Mouse (Mus musculus): ENCODE data around the gene Wdr11. TPM values are rescaled to one million over a fixed set of nuclear protein-coding genes. Genes with fewer than 3 reads are reported as not detected.

Gene Wdr11
- polyA plus RNA-seq, 1 experiment from 2014 or later = 47.4 TPM

DNA sequence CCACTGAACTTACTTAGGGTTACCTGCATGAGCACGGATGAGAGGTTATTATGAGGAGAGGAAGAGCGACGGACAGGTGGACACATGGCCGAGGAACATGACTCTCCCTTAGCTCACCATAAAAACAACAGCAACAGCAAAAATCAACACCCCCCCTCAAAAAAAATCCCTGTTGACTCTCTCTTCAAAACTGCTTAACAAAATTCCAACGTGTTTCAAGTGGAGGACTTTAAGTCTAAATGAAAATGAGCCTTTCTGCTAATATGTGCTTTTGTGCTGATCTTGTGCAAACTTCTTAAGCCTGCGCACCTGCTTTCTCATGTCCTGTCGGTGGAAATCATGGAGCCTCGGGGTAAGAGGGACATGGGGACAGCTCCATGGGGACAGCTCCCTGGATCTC, 66.2 kb downstream of the Wdr11 start:
- DNase-seq (ENCODE audit: low spot score) = no peak
- Histone ChIP-seq H3K4me3 (no peak overlapping the region), H3K27me3 (ENCODE audit: low read depth, poor library complexity, severe bottlenecking) (peaks cover 97% of the 10 kb centered on the region), H3K27ac (no peak overlapping the region), H3K9me3 (replicated peaks) (no peaks in the 10 kb centered on the region), H3K36me3 (no peaks in the 10 kb centered on the region), H3K4me1 (peaks cover 50% of the 10 kb centered on the region)
- WGBS = 88% methylated on average over 8 of the region's 8 CpGs

DNA sequence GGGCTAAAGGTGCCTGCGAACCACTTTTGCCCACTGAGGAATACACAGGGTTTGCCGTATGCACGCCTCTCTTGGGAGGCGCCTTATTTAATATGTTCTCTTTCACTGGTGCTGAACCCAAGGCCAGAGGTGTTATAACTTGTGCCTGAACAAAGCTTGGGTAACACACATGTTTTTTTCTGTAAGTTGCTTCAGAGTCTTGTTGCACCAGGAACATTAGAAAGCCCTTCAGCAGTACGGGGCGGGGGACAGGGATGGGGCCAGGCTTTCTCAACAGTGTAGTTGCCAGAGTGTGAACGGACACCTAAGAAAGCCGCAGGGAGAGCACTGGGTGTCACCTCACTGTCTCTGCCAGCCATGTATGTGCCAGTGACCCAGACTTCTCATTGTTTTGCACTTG, 68.1 kb downstream of the Wdr11 start:
- H3K4me1 ChIP-seq = peaks cover 46% of the 10 kb centered on the region
- peaks cover 98% of the 10 kb centered on the region for H3K27me3 ChIP-seq (ENCODE audit: low read depth, poor library complexity, severe bottlenecking)
- DNase-seq (ENCODE audit: low spot score) = no peak
- 80% methylated on average over 8 of the region's 8 CpGs for WGBS
- H3K9me3 ChIP-seq (replicated peaks) = no peaks in the 10 kb centered on the region
- H3K27ac ChIP-seq = no peak overlapping the region
- H3K36me3 ChIP-seq = no peaks in the 10 kb centered on the region
- H3K4me3 ChIP-seq = no peak overlapping the region

DNA sequence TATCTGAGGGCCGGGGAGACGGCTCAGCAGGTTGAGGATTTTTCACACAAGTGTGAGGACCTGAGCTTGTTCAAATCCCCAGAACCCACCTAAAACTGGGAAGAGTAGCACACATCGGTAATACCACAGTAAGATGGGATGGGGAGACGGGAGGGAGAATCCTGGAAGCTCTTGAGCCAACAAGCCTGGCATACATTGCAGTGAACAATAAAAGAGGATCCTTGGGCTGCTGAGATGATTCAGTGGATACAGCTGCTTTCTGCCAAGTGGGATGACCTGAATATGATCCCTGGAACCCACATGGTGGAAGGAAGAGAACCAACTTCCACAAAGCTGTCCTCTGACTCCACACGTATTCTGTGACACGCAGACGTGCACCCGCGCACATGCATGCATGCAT, 68.9 kb downstream of the Wdr11 start:
- H3K9me3 ChIP-seq (replicated peaks) = no peaks in the 10 kb centered on the region
- peaks cover 38% of the 10 kb centered on the region for H3K4me1 ChIP-seq
- H3K4me3 ChIP-seq = no peak overlapping the region
- no peak overlapping the region for H3K27ac ChIP-seq
- peaks cover 100% of the 10 kb centered on the region for H3K27me3 ChIP-seq (ENCODE audit: low read depth, poor library complexity, severe bottlenecking)
- H3K36me3 ChIP-seq = no peaks in the 10 kb centered on the region
- WGBS = 85% methylated on average over 9 of the region's 9 CpGs
- DNase-seq (ENCODE audit: low spot score) = no peak

DNA sequence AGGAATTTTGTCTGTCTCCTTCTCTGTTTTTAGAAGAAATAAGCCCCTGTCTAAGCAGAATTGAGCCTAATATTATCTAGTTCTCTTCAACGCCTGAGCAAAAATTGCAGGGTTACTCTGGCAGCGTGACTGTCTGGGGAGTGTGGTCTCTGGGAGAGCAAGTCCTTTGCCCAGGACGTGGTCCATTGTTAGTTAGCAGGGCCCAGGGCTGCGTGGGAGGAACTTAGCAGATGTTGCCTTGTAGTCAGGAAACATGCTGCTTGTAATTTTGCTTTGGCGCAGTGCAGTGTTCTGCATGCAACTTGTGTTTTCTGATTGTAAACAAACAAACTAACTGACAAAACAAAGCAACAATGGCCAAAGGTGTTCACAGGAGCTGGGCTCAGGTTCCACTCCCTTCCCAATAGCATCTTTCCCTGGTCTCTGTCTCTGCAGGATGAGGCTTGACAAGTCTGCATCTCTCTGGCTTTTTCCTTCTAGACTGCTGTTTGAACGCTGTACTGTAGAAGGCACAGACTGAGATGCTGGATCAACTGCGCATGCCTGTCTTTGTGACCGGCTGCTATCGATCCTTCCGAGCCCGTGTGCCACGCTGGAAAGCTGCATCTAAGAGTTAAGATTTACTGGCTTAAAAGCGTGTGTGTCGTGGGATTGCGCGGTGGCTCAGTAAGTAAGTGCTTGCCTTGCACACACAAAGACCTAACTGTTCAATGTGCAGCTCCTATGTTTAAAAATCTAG, 70.6 kb downstream of the Wdr11 start:
- Histone ChIP-seq H3K36me3 (no peaks in the 10 kb centered on the region), H3K4me3 (no peak overlapping the region), H3K27ac (peak overlapping the region; percentile 50; the same call in 1 of the 2 replicates), H3K4me1 (peaks cover 33% of the 10 kb centered on the region), H3K9me3 (replicated peaks) (no peaks in the 10 kb centered on the region), H3K27me3 (ENCODE audit: low read depth, poor library complexity, severe bottlenecking) (peaks cover 97% of the 10 kb centered on the region)
- WGBS = 79% methylated on average over 16 of the region's 16 CpGs
- DNase-seq (ENCODE audit: low spot score) = no peak

DNA sequence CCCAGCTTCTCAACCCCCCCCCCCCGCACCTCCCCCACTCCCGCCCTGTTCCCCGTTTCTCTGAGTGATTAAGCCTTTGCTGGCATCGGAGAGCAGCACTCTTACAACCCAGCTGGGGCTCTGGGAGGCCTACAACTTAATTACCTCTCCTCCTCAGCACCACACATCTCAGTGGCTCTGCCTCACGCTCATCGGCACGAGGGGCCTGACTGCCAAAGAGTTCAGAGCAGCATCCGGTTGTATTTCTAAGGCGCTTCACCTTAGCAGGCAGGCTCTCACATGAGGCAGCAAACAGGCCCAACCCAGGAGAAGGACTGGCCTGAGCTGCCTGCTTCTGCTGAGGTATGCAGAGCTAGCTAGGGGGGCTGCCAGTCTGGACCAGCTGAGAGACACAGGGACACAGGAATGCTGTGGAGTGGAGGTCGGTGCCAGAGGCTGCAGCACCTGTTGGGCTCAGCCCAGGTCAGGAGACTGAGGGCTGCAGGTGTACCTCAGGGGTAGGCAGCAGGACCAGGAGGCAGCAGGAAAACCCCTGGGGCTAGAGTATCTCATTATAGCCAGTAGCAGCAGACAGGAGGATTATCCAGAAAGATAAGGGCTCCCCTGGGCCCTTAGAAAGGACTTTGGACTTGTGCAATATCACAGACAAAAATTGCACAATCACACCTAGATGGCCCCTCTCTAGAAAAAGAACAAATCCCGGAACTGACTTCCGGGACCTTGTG, 72.3 kb downstream of the Wdr11 start:
- Histone ChIP-seq H3K4me1 (peaks cover 33% of the 10 kb centered on the region), H3K36me3 (no peaks in the 10 kb centered on the region), H3K9me3 (replicated peaks) (no peaks in the 10 kb centered on the region), H3K27ac (peak overlapping the region; percentile 2; the same call in 1 of the 2 replicates), H3K4me3 (no peak overlapping the region), H3K27me3 (ENCODE audit: low read depth, poor library complexity, severe bottlenecking) (peaks cover 87% of the 10 kb centered on the region)
- WGBS = 22% methylated on average over 12 of the region's 12 CpGs
- DNase-seq (ENCODE audit: low spot score) = no peak

DNA sequence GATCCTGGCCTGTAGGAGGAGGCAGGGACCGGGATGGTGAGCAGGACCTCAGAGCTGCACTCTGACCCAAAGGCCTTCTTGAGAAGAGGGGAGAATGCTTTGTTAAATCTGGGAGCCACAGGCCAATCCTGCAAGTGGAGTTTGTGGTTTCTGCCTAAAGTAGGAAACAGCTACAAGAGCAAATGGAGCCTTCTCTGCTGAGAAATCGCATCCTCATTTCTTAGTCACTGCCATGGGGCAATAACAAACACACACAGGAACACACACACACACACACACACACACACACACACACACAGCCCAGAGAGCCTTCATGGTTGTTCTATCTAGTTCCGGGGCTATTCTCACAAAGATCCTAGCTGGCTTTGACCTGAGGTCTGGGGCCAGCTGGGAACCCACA, 73.7 kb downstream of the Wdr11 start:
- H3K27ac ChIP-seq = no peak overlapping the region

DNA sequence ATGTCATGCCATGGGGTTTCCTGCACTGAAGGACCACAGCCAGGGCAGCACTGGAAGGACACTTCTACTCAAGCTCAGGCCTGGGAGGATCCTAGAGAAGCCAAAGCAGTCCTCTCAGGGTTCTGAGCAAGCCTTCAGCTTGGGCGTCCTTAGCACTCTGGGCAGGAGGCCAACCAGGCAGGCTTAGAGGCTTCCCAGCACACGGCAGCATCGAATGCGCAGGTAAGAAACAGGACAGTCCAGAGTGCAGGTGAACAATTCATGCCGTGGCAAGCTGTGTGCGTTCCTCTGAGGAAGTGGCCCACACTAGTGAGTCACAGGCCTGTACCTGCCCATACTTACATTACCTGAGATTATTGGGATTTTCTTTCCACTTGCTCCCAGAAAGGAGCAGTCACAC, 74.3 kb downstream of the Wdr11 start:
- WGBS = 94% methylated on average over 6 of the region's 6 CpGs
- no peak overlapping the region for H3K4me3 ChIP-seq
- no peaks in the 10 kb centered on the region for H3K9me3 ChIP-seq (replicated peaks)
- H3K27me3 ChIP-seq (ENCODE audit: low read depth, poor library complexity, severe bottlenecking) = peaks cover 67% of the 10 kb centered on the region
- peaks cover 20% of the 10 kb centered on the region for H3K4me1 ChIP-seq
- no peaks in the 10 kb centered on the region for H3K36me3 ChIP-seq
- no peak for DNase-seq (ENCODE audit: low spot score)
- 0 out of 2 replicates have a peak overlapping the region, but pooled peaks have one; percentile 54 for H3K27ac ChIP-seq

More for the DNA sequence above, 73.7 kb downstream of the Wdr11 start:
- DNase-seq (ENCODE audit: low spot score) = no peak
- H3K4me3 ChIP-seq = no peak overlapping the region
- no peaks in the 10 kb centered on the region for H3K9me3 ChIP-seq (replicated peaks)
- H3K4me1 ChIP-seq = peaks cover 20% of the 10 kb centered on the region
- H3K36me3 ChIP-seq = no peaks in the 10 kb centered on the region
- H3K27me3 ChIP-seq (ENCODE audit: low read depth, poor library complexity, severe bottlenecking) = peaks cover 72% of the 10 kb centered on the region
- WGBS = 90% methylated on average over 3 of the region's 3 CpGs

DNA sequence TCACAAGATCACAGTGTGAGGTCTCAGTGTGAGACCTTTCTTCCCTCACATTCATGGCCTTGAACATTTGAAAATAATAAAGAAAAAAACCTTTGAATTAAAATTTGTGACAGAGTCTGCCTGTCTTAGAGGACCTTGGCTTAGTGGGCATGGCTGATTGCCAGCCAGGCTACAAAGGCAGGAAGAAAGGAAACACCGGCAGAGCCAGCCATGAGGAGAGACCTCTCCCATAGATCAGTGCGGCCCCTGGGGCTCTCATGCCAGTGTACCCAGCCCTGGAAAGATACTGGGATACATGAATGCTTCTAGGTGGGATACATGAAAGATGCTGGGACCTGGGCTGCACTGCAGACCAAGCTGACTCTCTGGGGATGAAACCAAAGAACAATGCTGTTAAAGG, 74.9 kb downstream of the Wdr11 start:
- Histone ChIP-seq H3K9me3 (replicated peaks) (no peaks in the 10 kb centered on the region), H3K27me3 (ENCODE audit: low read depth, poor library complexity, severe bottlenecking) (peaks cover 61% of the 10 kb centered on the region), H3K36me3 (no peaks in the 10 kb centered on the region), H3K4me1 (peaks cover 20% of the 10 kb centered on the region), H3K4me3 (no peak overlapping the region), H3K27ac (no peak overlapping the region)
- 85% methylated on average over 2 of the region's 2 CpGs for WGBS
- no peak for DNase-seq (ENCODE audit: low spot score)

DNA sequence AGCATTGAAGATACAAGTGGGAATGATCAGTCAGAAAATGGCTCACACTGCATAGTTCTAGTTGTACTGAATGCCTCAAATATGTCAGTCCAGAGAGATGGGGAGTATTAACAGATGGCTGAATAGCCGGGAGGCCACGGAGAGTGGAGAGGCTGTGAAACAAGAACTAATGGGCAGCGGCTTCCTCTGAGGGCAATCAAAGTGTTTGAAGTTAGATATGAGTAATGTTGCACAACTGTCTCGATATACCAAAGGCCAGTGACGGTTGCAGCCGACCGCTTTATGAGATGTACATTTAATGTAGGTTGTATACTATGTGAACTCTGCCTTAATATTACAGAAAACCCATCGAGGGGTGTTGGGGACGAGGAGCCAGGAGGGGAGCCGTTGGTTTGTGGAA, 78.6 kb downstream of the Wdr11 start:
- no peaks in the 10 kb centered on the region for H3K36me3 ChIP-seq
- H3K27me3 ChIP-seq (ENCODE audit: low read depth, poor library complexity, severe bottlenecking) = peaks cover 24% of the 10 kb centered on the region
- no peak overlapping the region for H3K27ac ChIP-seq
- 76% methylated on average over 10 of the region's 10 CpGs for whole genome bisulfite sequencing
- H3K4me1 ChIP-seq = peaks cover 3% of the 10 kb centered on the region; the same call in 1 of the 2 replicates
- H3K4me3 ChIP-seq = no peak overlapping the region
- no peak for DNase-seq (ENCODE audit: low spot score)
- no peaks in the 10 kb centered on the region for H3K9me3 ChIP-seq (replicated peaks)

DNA sequence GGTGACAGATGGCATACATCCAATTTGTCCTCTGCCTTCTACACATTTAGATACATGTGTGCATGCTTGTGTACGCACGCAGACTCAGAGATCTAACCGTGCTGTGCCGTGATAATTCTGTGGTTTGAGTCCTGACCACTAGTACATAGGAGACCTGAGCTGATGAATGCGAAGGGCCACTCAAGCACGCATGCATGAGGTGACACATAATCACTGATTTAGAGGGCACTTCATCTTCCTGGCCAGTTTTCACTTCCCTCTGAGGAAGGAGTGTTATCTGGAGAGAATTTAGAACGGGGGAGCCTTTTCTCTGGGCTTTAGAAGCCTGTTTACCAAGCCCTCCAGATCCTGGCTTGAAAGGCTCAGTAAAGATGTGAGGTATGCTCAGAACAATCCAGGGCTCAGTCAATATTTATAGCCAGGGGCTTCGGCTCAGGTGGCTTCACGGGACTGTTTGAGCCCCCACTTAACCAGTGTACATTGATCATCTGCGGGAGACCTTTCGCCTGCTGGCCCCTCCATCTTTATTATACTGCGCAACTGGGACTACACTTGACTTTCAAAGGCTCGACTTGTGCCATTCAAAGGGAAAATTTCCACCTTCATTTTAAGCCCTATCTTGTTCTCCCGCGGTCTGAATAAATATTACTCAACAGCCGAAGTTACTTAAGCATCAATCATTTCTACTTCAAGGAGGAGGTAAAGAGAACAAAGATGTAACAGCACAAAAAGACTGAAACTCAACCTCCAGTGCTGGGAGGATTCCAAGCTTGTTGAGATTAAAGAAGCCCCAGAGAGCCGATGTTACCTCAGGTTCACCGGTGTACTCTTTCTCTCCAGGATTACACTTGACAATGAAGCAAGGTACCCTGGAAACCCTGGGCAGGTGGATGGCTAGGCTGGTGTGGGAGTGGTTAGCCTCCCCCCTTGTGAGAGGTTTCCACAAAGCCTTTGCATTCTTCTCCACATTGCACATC, 80.3 kb downstream of the Wdr11 start:
- Histone ChIP-seq H3K27me3 (ENCODE audit: low read depth, poor library complexity, severe bottlenecking) (peaks cover 24% of the 10 kb centered on the region), H3K9me3 (replicated peaks) (no peaks in the 10 kb centered on the region), H3K4me1 (peaks cover 5% of the 10 kb centered on the region; the same call in 1 of the 2 replicates), H3K27ac (no peak overlapping the region), H3K36me3 (no peaks in the 10 kb centered on the region), H3K4me3 (no peak overlapping the region)
- WGBS = 90% methylated on average over 18 of the region's 18 CpGs
- no peak for DNase-seq (ENCODE audit: low spot score)

DNA sequence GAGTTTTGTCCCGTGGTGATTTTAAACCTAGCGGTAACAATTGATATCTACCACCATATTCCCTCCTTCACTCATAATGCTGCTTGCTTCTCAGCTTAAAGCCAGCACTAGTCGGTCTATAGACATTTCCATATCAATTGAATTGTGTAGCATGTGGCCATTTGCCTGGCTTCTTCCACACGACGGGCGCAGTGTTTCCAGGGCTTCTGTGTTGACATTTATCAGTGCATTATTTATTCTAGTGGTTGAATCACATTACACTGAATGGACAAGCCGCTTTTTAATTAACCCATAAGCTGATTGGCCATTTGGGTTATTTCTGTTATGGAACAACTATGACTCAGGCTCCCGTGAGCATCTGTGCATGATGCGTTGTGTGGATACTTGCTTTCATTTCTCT, 82.1 kb downstream of the Wdr11 start:
- no peaks in the 10 kb centered on the region for H3K9me3 ChIP-seq (replicated peaks)
- peaks cover 20% of the 10 kb centered on the region for H3K4me1 ChIP-seq
- peaks cover 16% of the 10 kb centered on the region for H3K27me3 ChIP-seq (ENCODE audit: low read depth, poor library complexity, severe bottlenecking)
- no peak overlapping the region for H3K27ac ChIP-seq
- no peak overlapping the region for H3K4me3 ChIP-seq
- DNase-seq (ENCODE audit: low spot score) = no peak
- no peaks in the 10 kb centered on the region for H3K36me3 ChIP-seq
- WGBS = 95% methylated on average over 9 of the region's 9 CpGs

DNA sequence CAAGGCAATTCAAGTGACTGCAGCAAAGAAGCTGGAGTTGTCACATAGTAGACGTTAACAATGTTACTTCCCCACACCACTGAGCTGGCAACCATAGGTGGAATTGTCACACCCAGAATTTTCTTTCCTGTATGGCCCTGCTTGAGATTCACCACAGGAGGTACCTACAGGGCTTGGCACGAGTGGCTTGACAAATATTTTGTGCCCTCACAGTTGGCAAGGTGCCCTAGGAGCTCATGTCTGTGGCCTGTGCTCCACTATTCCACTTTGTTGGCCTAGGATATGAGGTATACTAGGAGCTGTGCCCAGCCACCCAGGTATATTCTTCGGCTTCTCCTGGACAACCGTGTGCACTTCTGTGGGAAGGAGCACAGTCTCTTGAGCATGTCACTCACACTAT, 82.9 kb downstream of the Wdr11 start:
- Histone ChIP-seq H3K27me3 (ENCODE audit: low read depth, poor library complexity, severe bottlenecking) (peaks cover 16% of the 10 kb centered on the region), H3K9me3 (replicated peaks) (no peaks in the 10 kb centered on the region), H3K36me3 (no peaks in the 10 kb centered on the region), H3K4me1 (peaks cover 28% of the 10 kb centered on the region), H3K4me3 (no peak overlapping the region), H3K27ac (no peak overlapping the region)
- 80% methylated on average over 4 of the region's 4 CpGs for WGBS
- no peak for DNase-seq (ENCODE audit: low spot score)
